Mouse (Mus musculus) monocyte, adult 2 months (primary cell): ENCODE results near the gene Fam81a.

Experiments
- DNase-seq, 2 experiments: peaks; one replicate each; pipeline ENCODE4 v3.0.0; 2022; ENCODE audit warnings: low spot score in 2 of 2, low read depth in 1 of 2

The Fam81a gene

DNA sequence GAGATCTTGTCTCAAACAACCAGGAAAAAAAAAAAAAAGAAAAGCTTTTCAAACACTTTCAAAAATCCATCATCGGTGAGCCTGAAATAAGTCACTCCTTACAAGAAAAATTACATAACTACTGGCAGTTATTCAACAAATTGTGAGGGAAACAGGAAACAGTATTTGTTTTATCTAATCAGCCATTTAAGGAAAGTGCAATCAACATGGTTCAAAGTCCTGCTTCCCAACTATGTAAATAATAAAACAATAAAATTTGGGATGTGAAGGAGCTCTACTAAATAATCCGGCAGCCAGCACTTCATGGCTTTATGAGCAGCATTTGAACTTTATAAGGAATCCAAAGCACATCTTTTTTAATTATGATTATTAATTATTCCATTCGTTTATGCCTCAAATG, 80.3 kb downstream of the Fam81a start:
- no peak for DNase-seq

DNA sequence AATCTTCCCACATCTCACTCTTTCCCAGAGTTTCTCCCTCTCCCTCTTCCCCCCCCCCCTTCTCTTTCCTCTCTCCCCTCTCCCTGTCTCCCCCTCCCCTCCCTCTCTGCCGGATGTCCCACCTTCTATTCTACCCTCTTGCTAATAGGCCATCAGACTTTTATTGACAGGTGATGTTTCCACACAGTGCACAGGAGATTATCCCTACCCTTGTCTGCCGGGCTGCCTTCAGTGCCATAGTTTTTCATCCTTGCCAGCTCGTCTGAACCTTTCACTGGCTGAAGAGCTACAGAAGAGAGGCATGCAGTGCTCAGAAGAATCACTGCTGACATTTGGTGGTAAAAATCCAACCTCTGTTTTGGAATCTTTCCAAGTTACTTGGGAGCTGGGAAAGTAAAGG, 88.9 kb downstream of the Fam81a start:
- DNase-seq: no peak

DNA sequence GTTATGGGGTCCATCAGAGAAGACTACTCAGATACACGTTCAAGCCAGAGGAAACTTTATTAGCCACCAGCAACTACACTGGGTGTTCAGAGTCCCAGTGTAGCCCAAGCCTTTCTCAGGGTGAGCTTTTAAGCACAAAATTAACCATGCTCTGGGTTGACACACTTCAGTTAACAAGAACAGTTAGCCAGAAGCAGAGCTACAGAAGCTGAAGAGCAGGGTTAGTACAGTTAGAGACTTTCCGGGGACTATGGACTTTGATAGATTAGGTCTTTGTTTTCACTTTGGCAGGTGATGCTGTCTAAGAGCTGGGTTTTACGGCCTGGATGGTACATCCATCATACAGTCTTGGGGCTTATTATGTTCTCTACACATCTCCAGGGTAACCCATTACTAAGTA, 89.6 kb downstream of the Fam81a start:
- no peak for DNase-seq

- DNase-seq: no peak
Observed at GRCm38 (mm10) chr9:70049839-70050238, 92.5 kb downstream of the Fam81a start.

DNA sequence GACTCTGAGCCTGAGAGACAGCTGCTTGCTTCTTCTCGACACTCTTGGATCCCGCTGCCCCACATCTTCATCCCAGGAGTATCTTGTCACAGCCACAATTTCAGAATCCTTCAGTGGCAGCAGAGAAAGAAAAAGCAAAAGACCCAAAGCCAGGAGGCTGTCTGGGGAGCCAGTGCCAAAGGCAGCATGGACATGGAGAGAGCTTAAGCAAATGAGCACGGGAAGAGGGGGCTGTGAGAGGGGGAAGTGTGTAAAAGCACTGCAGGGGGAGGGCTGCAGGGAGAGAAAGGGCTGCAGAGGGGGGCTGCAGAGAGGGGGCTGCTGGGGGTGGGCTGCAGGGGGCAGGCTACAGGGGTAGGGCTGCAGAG, 93.0 kb downstream of the Fam81a start:
- no peak for DNase-seq

DNA sequence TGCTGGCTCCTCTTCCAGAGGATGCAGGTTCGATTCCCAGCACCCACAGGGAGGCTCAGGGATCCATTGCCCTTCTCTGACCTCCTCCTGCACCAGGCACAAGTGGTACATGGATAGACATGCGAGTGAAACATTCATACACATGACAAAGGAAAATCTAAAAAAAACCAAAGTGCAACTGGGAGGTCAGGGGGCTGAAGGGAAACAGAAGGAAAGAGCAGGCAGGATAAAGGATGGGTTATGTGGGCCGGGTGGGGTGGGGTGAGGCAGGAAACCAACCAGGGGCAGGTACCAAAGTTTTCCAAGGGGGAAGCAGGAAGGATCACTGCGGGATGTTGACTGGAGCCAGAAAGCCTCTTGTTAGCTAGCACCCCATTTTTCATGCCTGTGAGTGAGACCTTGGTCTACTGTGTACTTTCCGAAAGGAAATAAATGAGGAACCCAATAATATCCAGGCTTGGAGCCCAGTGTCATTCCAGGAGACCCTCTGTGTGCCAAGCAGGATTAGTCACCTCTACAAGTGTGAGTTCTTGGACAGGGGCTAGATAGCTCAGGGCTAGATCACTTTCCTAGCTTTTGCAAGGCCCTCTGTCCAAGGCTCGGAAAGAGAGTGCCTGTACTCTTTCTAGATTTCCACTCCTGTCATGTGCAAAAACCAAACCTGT, 93.5 kb downstream of the Fam81a start:
- DNase-seq: no peak

DNA sequence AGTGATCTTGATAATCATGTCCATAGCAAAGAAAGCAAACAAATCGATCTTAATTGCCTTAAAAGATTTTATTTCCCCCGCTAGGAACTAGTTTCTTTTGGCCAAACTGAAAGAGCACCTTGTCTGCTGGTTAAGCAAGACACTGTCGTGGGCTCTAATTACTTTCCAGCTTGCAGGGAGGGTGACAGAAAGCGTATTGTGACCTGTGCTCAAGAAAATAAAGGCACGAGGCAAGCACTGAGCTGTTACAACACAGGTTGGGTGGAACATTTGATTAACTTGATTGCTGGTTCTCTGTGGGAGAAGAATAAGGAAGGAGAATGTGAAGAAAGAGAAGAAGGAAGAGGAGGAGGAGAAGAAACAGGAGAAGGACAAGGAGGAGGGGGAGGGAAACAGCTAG, 94.1 kb downstream of the Fam81a start:
- no peak for DNase-seq

GRCm38 (mm10) chr9:70047839-70048238, 94.5 kb downstream of the Fam81a start:
- no peak for DNase-seq

GRCm38 (mm10) chr9:70046255-70046654, 96.1 kb downstream of the Fam81a start:
- DNase-seq: no peak

- DNase-seq: no peak
Observed at GRCm38 (mm10) chr9:70044865-70045264, 97.5 kb downstream of the Fam81a start.

- DNase-seq: no peak
Observed at GRCm38 (mm10) chr9:70042935-70043334, 99.4 kb downstream of the Fam81a start.

GRCm38 (mm10) chr9:70042137-70042536, 100.2 kb downstream of the Fam81a start:
- no peak for DNase-seq

DNA sequence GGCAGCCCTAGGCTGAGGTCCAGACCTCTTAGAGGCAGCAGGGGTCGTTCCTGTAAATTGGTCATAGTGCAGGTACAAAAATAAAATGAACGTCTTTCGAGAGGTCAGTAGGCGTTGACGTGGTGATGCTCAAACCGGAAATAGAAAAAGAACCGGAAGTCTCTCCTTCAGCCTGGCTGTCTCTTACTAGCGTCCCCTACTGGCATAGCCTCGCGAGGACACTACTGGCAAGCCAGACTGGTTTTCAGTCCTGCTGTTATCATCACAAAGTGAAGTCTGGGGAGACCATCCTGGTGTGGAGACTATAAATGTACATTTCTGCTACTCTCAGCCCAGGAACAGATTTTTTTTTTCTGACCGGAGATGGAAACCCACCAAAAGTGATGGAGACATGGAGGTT, 101.8 kb downstream of the Fam81a start:
- no peak for DNase-seq

GRCm38 (mm10) chr9:70039597-70040385, 102.6 kb downstream of the Fam81a start:
- DNase-seq: no peak
